Mouse (Mus musculus): Measurements from ENCODE around the gene Bsx.

DNA sequence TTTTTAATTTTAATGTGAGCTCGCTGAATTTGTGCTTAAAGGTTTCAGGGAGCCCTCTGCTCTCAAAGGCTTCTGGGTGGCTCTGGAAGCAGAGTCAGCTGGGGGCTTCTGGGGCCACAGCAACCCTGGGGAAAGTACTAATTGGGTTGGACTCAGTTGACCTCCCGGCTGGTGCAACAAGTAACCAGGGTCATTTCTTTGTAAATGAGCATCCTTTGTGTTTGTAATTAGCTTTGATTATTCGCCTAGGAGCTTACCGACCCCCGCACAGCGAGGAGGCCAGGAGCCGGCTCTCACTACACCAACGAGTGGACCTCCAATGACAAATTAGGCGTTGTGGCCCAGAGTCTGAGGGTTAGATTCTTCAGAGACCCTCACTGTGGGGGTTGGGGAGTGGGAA is 14.7 kb upstream of the Bsx start:
- TF ChIP-seq GATA1 (IDR thresholded peaks at IDR 0.05; ENCODE audit: low read length) = no peak
- TF ChIP-seq TAL1 (IDR thresholded peaks at IDR 0.05; ENCODE audit: low read length) = no peak
